Mouse (Mus musculus) embryonic fibroblast, embryonic 13.5 days (primary cell): ENCODE data around the gene Ptpn23.

Experiments used
- CTCF ChIP-seq: IDR thresholded peaks from 2 replicates; pipeline ENCODE4 v1.5.1; 2011; ENCODE audit warnings: mild to moderate bottlenecking, control low read depth, low read length, moderate library complexity, borderline replicate concordance; ENCODE audit not compliant: insufficient read depth
- POLR2A ChIP-seq: IDR thresholded peaks from 2 replicates; pipeline ENCODE4 v1.6.1; 2011; ENCODE audit warnings: low read depth, mild to moderate bottlenecking, control low read depth, low read length, moderate library complexity

DNA sequence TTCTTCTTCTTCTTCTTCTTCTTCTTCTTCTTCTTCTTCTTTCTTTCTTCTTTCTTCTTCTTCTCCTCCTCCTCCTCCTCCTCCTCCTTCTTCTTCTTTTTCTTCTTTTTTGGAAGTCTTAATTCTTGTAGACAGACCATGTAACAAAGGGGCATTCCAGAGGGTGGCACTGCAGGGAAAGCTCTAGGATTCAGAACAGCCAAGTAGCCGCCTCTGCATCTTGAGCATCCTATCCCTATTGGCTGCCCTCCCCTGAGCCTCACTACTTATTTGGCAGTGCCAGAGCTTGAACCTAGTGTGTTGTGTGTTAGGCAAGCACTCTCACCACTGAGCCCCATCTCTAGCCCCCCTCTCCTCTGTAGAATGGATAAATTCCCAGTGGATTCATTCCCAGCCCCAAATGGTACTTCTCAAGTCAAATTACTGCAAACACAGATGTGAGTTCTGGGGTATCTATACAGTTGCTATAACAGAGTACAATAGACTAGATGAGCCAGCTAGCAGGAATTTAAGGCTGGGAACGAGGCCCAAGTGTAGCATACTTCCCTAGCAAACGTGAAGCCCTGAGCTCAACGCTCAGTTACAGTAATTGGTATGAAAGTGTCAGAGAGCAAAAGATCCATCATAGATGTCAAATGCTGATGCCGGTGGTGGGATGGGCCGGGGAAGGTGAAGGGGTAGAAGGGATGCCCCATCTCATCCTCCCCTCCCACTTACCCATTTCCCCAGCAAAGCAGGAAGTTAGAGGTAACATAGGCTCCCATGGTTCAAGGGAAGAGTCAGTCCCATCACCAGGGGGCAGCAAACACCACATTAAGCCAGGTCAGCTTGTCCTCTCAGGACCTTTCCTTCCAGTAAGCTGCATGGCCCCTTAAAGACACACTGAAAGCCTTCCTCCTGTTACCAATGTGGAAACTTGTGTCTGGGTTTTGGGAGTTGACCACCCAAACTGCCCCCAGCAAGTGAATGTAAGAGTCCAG is 3.2 kb upstream of the Ptpn23 start:
- TF ChIP-seq POLR2A, result 0 out of 2 replicates have a peak, but pooled peaks have one; percentile 17
- TF ChIP-seq CTCF, result peak; percentile 89; the same call in 1 of the 2 replicates
